Mouse (Mus musculus) liver, postnatal 0 days (tissue): ENCODE results near the gene Sco2.

Experiments used
- CTCF ChIP-seq: sonication (generic); IDR thresholded peaks from 2 replicates; pipeline ENCODE4 v1.5.1; 2016; ENCODE audit warnings: antibody characterized with exemption, low read depth
- EP300 ChIP-seq: IDR thresholded peaks from 2 replicates; pipeline ENCODE4 v1.6.1; 2016; ENCODE audit warnings: antibody characterized with exemption, low read depth, mild to moderate bottlenecking

GRCm38 (mm10) chr15:89334774-89335537, 38.7 kb downstream of the Sco2 start:
- no peak for TF ChIP-seq CTCF
- TF ChIP-seq EP300 = no peak
